Comparison of ENCODE assay signal across 1 mouse cellular context in the genomic region with DNA sequence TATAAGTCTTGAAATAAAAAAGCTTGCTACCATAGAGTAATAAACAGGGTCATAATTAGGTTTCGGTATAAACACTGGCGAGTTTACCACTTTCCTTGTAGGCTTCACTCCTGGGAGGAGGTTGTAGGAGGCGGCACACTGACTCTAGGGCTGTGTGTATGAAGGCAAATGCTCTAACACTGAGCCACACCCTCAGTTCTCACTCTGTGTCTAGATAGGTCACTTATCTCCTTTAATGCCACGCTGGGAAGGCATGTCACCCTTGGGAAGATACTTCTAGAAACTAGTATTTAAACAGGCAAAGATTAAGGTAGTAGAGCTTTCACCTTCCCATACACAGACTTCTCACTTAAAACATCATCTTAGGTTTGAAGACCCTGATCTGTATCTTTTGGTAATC.
TF ChIP-seq lines count a peak whose summit lies in the region.

No protein-coding gene starts in this region.

TF ChIP-seq in MEL, 35 proteins besides CTCF, POLR2A, EP300 and RAD21 (continued from another document):
- peak; percentile 66; the same call in 1 of the 2 replicates for TF ChIP-seq MXI1 (IDR thresholded peaks at IDR 0.05; ENCODE audit: low read depth, low read length)
- TF ChIP-seq MEF2A (IDR thresholded peaks at IDR 0.05; ENCODE audit: extremely low read depth, insufficient replicate concordance, low read depth, low read length, poor library complexity, severe bottlenecking): no peak
- no peak for TF ChIP-seq MAFK (IDR thresholded peaks at IDR 0.05; ENCODE audit: borderline replicate concordance, low read depth, low read length)
